Mouse (Mus musculus): ENCODE measurements around the gene Lyrm1.

- TF ChIP-seq CTCF (IDR thresholded peaks at IDR 0.05) (no peak), EP300 (IDR thresholded peaks at IDR 0.05; ENCODE audit: insufficient read depth, low read depth, low read length) (no peak), POLR2A (IDR thresholded peaks at IDR 0.05; ENCODE audit: insufficient read depth, low read depth, low read length) (no peak)
Observed at GRCm38 (mm10) chr7:119957421-119957820, 61.8 kb downstream of the Lyrm1 start.

All from heart, adult 2 months (tissue).